Mouse (Mus musculus) thymus, postnatal 14 days (tissue): Measurements from ENCODE around the gene Arrdc2.

Experiments
- DNase-seq: peaks from one replicate; pipeline ENCODE4 v3.0.0; 2021

Arrdc2 gene

DNA sequence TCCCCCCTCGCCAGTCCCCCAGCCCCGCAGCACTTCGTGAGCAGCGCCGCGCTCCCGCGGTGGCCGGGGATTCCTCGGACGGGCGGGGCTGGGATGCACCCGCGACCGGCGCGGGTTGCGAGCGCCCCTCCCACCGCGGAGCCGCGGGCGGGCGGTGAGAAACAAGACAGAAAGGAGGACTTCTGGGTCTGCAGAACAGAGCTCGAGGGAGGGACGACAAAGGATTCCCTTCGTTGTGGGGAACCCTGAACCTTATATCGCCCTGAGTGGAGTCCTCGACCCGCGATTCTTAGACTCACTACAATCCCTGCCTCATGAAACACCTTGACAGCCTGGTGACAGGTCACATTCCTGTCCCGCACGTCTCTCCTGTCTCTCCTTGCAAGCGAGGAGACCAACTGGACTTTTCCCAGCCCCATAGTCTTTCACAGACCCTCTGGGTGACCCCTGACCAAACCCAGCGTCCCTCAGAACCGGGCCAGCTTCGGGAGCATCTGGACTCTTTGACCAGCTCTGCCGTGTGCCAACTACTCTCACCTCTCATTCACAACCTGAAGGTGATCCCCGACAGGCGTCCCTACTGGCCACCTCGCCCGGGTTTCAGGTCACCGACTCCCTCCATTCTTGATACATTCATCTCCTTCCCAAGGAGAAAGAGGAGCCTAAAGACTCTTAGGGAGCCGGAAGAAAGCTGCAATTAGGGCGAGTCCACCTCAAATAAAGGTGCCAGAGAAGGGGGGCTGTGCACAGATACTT, 24.6 kb upstream of the Arrdc2 start:
- no peak for DNase-seq

DNA sequence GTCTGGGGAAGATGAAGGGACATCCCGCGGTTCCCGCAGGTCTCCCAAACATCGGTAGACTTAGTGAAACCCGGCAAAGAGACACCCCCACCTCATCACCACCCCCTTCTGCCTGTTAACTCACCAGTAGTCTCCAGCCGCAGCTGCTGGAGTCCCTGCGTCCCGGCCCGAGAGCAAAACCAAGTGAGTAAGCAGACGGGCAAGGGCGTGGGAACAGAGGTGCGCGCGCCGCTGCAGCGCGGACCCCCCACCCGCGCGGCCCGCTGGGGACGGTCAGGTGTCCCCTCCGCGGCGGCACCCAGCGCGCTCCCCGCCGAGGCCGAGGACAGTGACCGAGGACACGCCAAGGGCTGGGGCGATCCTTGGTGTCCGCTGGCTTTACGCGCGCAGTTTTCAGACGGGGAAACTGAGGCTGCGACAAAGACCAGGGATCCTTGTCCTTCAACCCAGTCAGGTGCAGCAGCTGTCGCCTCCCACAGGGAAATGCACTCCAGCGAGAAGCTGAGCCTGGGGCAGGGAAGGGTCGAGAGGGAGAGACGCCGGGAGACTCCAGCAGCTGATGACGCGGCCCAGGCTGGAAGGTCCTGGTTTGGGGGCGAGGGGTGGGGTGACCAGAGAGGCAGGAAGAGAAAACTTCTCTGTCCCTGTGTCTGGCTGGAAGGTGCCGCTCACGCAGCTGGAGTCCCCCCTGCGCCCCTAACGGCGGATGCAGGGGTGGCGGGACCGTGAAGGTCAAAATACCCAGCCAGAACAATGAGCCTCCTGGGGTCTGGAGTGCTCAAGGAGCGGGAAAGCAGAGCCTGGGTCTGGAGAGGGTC, 23.5 kb upstream of the Arrdc2 start, which contains the start of gene Kcnn1:
Gene Kcnn1 (minus strand): TSS at position 435 of the 818 bp plus-strand sequence.
- DNase-seq: peak; percentile 42

- DNase-seq: peak; percentile 48
Observed at GRCm38 (mm10) chr8:70857516-70857915, 18.0 kb upstream of the Arrdc2 start.

DNA sequence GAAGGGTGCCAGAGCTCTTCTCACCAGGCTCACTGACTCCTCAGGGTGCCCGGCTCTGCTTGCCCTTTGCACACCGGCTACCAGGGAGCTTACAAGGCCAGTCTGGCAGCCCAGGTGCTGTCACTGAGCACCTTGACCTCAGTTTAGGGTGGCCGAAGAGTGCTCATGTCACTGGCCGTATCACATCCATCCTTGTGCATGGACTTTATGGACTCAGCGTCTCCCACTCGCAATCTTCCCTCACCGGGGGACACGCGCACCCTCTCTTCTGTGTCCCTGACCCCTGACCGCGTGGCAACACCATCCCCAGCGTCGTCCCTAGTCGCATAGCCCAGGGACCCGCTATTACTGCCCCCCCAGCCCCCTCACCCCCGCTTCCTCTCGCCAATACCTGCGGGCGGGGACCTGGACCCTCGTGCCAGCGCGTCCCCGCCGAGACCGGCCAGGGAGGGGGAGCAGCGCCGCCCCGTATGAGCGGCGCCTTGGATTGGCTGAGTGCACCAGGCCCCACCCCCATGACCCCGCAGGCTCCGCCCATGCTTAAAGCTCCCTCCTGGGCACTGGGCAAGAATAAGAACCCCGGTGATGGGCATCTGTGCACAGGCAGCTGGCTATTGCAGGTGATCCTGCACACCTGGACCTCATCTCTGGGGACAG, 17.1 kb upstream of the Arrdc2 start:
- DNase-seq: peak; percentile 58

DNA sequence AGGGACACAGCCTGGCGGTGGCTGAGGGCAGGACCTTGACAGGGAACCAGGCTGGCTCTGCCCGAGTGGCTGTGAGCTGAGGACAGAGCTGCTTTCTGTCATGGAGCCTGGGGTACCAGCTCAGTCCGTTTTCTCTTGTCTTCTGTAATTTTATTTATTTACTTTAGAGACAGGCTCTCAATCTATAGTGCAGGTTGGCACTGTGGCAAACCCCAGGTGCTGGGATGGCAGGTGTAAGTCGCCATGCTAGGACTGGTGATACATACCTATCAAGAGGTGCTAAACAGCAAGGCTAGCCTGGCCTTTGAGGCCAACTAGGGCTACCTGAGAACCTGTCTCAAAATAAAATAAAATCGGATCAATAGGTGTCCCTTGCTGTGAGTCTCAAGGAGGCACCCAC, 16.5 kb upstream of the Arrdc2 start:
- DNase-seq: no peak

GRCm38 (mm10) chr8:70853863-70854262, 14.3 kb upstream of the Arrdc2 start:
- DNase-seq: no peak

- no peak for DNase-seq
Observed at GRCm38 (mm10) chr8:70852595-70853231, 13.2 kb upstream of the Arrdc2 start.

DNA sequence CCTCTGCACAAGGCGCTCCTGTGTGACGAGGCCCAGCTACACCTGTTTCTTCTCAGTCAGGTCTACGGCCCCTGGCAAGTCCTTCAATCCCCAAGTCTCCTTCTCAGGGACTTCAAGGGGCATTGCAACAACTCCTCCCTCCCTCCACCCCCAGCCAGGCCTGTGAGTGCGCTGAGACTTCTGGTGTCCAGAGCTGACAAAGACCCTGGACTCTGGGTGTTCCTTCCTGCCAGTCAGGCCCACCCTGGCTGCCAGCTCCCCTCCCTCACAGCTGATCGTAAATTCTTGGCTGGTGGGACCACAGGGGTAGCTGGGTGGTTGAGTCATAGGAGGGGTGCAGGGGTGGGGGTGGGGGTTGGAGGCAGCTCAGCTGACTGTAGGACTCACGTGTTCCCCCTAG, 12.3 kb upstream of the Arrdc2 start:
- no peak for DNase-seq

- DNase-seq: no peak
Observed at GRCm38 (mm10) chr8:70850947-70851346, 11.4 kb upstream of the Arrdc2 start.

- DNase-seq: no peak
Observed at GRCm38 (mm10) chr8:70850132-70850845, 10.8 kb upstream of the Arrdc2 start.

DNA sequence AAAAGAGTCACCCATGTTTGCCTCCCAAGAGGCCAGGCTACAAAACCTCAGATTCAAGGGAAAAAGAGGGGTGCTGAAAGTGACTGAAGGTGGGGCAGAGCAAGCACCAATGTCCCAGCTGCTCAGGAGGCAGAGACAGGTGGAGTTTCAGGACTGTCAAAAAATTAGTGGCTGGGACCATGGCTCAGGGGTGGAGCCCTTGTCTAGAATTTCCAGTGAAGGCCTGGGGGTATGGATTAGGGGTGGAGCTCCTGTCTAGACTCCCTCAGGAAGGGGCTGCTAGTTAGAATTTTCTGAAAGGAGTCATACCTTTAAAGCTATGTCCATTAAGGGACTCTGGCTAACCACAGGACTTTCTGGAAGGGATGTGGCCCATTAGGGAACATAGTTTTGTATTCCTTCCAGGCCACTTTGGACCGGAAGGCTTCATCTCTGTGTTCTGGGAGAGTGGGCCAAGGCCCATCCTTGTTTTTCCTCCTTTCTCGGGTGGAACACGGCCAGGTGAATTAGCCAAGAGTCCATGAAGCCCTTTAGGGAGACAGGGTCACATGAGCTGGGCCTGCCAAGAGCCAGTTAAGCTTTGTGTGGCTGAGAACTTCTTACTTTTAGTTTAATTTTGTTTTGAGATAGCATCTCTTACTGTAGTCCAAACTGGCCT, 9.9 kb upstream of the Arrdc2 start:
- DNase-seq: no peak

DNA sequence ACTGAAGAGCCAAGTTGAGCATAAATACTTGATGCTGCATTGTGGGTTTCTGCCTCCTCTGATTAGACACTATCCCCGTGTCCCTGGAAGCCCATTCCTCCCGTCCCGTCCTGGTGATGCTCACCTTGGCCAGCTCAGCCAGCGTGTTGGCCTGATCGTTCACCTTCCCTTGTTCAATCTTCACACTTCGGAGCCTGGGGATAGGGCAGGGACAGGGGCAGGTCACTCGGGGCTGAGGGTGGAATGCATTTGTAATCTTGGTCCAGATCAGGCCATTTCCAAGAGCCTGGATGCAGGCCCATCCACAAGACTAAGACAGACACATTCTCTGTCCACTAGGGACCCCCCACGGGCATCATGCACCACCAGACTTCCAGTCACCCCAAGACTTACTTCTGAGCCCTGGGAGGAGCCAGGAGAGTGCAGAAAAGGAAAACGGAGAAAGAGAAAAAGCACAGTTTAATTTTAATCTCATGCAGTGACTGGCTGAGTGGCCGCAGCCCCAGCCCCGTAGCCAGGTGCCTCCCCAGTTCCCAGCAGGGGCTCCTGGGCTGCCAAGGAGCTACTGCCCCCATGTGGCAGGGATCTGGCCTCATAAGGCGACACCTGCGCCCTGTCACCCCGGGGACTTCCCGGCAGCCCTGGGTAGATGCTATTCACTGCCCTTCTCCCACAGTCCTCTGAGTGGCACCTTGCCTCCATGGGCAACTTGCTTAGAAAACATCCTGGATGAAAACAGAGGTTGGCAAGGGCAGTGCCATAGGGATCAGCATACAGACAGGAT, 7.0 kb upstream of the Arrdc2 start:
- peak; percentile 74 for DNase-seq

DNA sequence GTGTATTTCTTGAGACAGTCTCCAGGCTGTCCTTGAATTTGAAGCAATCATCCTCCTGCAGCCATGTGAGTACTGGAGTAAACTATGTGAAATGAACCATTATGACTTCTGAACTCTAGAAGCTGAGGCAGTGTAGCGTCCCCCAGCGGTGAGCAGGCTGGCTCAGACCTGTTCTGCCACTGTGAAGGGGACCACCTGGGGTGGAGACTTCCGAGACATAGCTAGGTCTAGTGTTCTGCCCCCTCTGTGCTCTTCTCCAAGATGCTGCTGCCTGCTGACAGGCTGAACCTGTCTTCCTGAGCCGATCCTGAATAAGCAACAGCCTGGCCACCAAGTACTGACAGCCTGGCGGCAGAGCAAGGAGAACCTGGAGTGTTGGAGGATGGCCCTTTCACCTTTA, 5.6 kb upstream of the Arrdc2 start:
- no peak for DNase-seq

DNA sequence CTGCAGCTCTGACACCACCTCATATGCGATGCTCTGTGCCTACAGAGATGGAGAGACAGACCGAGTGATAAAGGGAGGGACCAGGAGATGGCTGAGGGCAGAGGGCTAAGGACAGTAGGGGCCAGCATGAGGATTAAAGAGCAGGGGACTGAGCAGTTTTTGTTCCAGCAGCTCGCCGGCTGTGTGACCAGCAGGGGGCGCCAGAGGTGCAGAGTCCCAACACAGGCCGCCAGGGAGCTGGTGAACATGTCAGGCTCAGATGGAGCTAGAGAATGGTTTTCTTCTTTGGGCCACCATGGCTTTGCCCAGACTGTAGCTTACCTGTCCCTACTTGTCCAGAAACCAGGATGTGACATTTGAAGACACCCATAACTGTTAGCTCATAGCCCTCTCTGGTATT, 5.0 kb upstream of the Arrdc2 start:
- peak; percentile 92 for DNase-seq

- DNase-seq: no peak
Observed at GRCm38 (mm10) chr8:70843941-70844340, 4.4 kb upstream of the Arrdc2 start.

- no peak for DNase-seq
Observed at GRCm38 (mm10) chr8:70843214-70843773, 3.8 kb upstream of the Arrdc2 start.

DNA sequence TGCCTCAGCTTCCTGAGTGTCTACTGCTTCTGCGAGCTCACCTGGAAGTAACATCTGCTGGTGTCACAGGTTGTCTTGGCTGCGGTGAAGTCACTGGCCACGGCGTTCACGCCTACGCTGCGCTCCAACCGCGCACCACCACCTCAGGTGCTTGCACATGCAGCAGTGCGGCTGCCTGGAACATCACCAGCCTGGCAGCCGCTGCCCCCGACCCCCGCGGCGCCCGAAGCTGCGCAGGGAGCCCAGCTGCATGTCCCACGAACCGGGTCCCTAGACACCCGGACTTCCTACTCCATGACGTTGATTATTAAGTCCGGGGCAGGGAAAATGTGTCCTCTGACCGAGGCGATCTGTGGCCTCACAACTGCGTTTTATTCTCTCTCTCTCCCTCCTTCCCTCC, 3.0 kb upstream of the Arrdc2 start:
- DNase-seq: no peak

- DNase-seq: peak; percentile 92
Observed at GRCm38 (mm10) chr8:70841147-70842072, 1.9 kb upstream of the Arrdc2 start.

DNA sequence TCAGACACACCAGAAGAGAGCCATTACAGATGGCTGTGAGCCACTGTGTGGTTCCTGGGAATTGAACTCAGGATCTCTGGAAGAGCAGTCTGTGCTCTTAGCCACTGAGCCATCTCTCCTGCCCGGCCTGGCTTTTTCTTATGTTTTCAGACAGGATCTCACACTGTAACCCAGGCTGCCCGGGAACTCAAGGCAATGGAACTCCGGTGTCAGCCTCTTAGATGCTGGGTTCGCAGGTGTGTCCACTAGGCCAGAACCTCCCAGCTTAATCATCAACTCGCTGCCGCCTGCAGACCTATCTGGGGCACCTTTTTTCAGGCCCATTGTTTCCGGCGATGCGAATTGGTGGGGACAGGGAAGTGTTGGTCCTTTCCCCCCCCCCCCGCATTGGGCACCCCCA, 1.1 kb upstream of the Arrdc2 start:
- DNase-seq: peak; percentile 30
